Mouse (Mus musculus): ENCODE measurements around the gene Mid1. TPM values are rescaled to one million over a fixed set of nuclear protein-coding genes. Genes with fewer than 3 reads are reported as not detected.
"Not testable (repeated sequence)": the region's sequence is repeated elsewhere in the genome, so short reads cannot be mapped to it uniquely, and the experiment has no call there.

Gene Mid1
- total RNA-seq, 1 experiment: 201 TPM

DNA sequence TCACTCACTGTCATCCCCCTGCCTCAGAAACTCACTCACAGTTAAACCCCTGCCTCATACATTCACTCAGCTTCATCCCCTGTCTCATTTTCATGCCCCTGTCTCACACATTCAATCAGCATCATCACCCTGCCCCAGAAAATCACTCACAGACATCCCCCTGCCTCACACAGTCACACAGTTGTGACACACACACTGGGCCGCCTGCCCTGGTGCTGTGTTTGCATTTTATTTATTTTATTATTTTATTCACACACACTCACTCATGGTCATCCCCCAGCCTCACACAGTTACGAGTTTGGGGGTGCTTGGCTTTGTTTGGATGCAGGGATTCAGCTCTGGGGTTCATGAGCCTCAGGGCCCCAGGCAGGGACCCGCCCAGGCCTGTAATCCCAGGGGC is 323.6 kb downstream of the Mid1 start:
- Histone ChIP-seq H3K4me1 (ENCODE audit: control insufficient read depth in 2 of 2, insufficient read depth in 2 of 2, low read length in 2 of 2, poor library complexity in 1 of 2) (peaks cover 12 to 19% of the 10 kb centered on the region in 2 experiments), H3K27ac (ENCODE audit: insufficient read depth, low read depth, low read length, poor library complexity, severe bottlenecking) (peak overlapping the region; percentile 68), H3K9ac (ENCODE audit: insufficient read depth, low read depth, low read length, poor library complexity, severe bottlenecking) (peak overlapping the region; percentile 51), H3K36me3 (ENCODE audit: control insufficient read depth, insufficient read depth, low read length, poor library complexity, severe bottlenecking) (peaks cover 16% of the 10 kb centered on the region)
- H3K4me3 ChIP-seq (ENCODE audit: insufficient read depth in 1 of 2, low read depth in 1 of 2, low read length in 2 of 2, poor library complexity in 1 of 2, severe bottlenecking in 1 of 2); H3K9me3 ChIP-seq (ENCODE audit: control insufficient read depth, insufficient read depth, low read depth, low read length); in situ Hi-C loops (cut with MboI; ENCODE audit: low sequenced_read_pairs in 2 of 2, unreplicated experiment in 2 of 2): not testable (repeated sequence)
- DNase-seq (ENCODE audit: low read depth, low spot score): peak; percentile 70

DNA sequence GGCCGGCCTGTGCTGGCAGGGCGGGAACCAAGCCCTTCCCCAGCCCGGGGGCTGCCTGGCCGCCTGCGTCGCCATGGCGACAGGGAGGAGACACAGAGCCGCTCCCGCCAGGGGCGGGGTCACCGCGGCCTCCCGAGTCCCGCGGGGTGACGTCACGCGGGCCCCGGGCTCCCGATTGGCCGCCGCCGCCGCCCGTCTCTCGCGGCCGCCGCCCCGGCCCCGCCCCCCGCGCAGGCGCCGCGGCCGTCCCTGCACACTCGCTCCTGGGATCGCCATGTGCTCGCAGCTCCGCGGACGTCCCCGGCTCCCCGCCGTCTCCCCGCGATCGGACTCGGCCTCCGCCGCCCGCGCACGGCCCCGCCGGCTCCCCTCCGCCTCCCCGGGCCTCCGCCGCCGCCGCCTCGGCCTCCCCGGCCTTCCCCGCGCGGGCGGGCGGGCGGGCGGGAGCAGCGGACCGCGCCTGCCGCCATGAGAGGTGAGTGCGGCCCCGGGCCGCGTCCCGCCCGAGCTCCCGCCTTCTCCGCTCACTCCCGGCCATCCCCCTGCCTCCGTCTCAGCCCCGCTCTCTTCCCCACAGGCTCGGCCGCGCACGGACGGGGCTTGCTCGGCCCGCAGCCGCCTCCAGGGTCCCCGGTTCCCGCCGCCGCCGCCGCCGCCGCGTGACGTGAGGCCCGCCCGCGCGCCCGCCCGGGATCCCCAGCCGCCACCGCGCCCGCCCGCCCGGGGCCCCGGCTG is 324.2 kb downstream of the Mid1 start, which contains the start of gene Gm21887:
TSS of gene Gm21887 (plus strand) at position 644 of the 735 bp plus-strand sequence.
- H3K4me3 ChIP-seq (ENCODE audit: insufficient read depth in 1 of 2, low read depth in 1 of 2, low read length in 2 of 2, poor library complexity in 1 of 2, severe bottlenecking in 1 of 2): peak within 1 kb of the TSS; percentile 61 to 70
- peak within 1 kb of the TSS; percentile 89 for H3K9ac ChIP-seq (ENCODE audit: insufficient read depth, low read depth, low read length, poor library complexity, severe bottlenecking)
- peaks cover 17% of the 10 kb centered on the region for H3K36me3 ChIP-seq (ENCODE audit: control insufficient read depth, insufficient read depth, low read length, poor library complexity, severe bottlenecking)
- DNase-seq (ENCODE audit: low read depth, low spot score): peak; percentile 100
- H3K9me3 ChIP-seq (ENCODE audit: control insufficient read depth, insufficient read depth, low read depth, low read length); in situ Hi-C loops (cut with MboI; ENCODE audit: low sequenced_read_pairs in 2 of 2, unreplicated experiment in 2 of 2): not testable (repeated sequence)
- peaks cover 11 to 18% of the 10 kb centered on the region in 2 experiments for H3K4me1 ChIP-seq (ENCODE audit: control insufficient read depth in 2 of 2, insufficient read depth in 2 of 2, low read length in 2 of 2, poor library complexity in 1 of 2)
- peak within 1 kb of the TSS; percentile 96 for H3K27ac ChIP-seq (ENCODE audit: insufficient read depth, low read depth, low read length, poor library complexity, severe bottlenecking)

DNA sequence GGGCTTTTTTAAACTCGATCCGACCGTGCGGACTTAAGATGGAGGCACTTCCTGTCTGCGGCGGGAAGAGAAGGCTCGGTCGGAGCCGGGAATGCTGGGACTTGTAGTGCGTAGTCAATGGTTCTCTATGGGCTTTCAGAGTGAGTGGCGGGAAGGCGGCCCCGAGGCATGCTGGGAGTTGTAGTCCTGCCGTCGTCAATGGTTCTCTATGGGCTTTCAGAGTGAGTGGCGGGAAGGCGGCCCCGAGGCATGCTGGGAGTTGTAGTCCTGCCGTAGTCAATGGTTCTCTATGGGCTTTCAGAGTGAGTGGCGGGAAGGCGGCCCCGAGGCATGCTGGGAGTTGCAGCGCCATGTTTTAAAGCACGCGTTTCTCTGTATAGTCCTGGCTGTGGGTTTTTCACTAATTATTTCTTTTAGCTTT is 324.8 kb downstream of the Mid1 start:
- H3K9me3 ChIP-seq (ENCODE audit: control insufficient read depth, insufficient read depth, low read depth, low read length); in situ Hi-C loops (cut with MboI; ENCODE audit: low sequenced_read_pairs in 2 of 2, unreplicated experiment in 2 of 2): not testable (repeated sequence)
- Histone ChIP-seq H3K9ac (ENCODE audit: insufficient read depth, low read depth, low read length, poor library complexity, severe bottlenecking) (peak overlapping the region; percentile 89), H3K27ac (ENCODE audit: insufficient read depth, low read depth, low read length, poor library complexity, severe bottlenecking) (peak overlapping the region; percentile 96), H3K4me3 (ENCODE audit: insufficient read depth in 1 of 2, low read depth in 1 of 2, low read length in 2 of 2, poor library complexity in 1 of 2, severe bottlenecking in 1 of 2) (peak overlapping the region; percentile 61 to 70), H3K36me3 (ENCODE audit: control insufficient read depth, insufficient read depth, low read length, poor library complexity, severe bottlenecking) (peaks cover 19% of the 10 kb centered on the region), H3K4me1 (ENCODE audit: control insufficient read depth in 2 of 2, insufficient read depth in 2 of 2, low read length in 2 of 2, poor library complexity in 1 of 2) (peaks cover 9 to 14% of the 10 kb centered on the region in 2 experiments)
- peak; percentile 100 for DNase-seq (ENCODE audit: low read depth, low spot score)

DNA sequence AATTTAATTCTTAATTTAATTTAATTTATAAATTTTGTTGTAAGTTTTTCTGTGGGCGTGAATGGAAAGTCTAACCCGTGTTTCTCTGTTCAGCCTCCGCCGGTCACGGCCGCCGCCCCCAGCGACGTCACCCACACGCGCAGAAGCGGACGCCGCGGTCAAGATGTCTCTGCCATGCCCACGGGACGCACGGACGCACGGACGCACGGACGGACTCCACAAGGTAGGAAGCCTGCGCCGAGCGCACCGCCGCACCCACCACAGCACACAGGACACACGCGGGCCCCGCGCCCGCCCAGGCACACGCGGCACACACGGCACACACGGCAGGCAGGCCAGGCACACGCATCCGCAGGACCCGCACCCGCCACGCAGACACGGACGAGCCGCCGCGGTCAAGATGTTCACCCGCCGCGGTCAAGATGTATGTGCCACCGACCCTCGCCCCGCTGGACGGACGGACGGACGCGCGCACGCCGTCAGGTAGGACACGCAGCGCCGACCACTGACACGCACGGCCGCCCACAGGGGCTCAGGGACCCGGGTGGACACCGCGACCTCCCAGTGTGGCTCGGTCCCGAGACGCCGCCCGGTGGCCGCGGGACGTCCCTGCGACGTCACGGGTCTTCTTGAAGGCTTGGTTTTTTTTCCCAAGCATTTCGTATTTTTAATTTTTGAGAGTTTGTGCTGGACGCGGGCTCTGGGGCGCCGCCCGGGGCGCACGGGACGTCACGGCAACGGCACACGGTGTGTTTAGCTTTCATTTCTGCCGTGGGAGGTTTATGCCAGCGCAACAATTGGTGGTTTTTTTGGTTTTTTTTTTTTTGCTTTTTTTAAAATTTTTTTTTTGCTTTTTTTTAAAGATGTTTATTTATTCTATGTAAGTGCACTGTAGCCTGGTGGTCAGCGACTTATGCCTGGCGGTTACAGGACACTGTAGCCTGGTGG is 325.9 kb downstream of the Mid1 start:
- Histone ChIP-seq H3K27ac (ENCODE audit: insufficient read depth, low read depth, low read length, poor library complexity, severe bottlenecking) (peak overlapping the region; percentile 72), H3K9ac (ENCODE audit: insufficient read depth, low read depth, low read length, poor library complexity, severe bottlenecking) (peak overlapping the region; percentile 75), H3K4me3 (ENCODE audit: insufficient read depth in 1 of 2, low read depth in 1 of 2, low read length in 2 of 2, poor library complexity in 1 of 2, severe bottlenecking in 1 of 2) (peak overlapping the region; percentile 58 to 61), H3K4me1 (ENCODE audit: control insufficient read depth in 2 of 2, insufficient read depth in 2 of 2, low read length in 2 of 2, poor library complexity in 1 of 2) (peaks cover 9 to 14% of the 10 kb centered on the region in 2 experiments), H3K36me3 (ENCODE audit: control insufficient read depth, insufficient read depth, low read length, poor library complexity, severe bottlenecking) (peaks cover 19% of the 10 kb centered on the region)
- peak; percentile 86 for DNase-seq (ENCODE audit: low read depth, low spot score)
- H3K9me3 ChIP-seq (ENCODE audit: control insufficient read depth, insufficient read depth, low read depth, low read length); in situ Hi-C loops (cut with MboI; ENCODE audit: low sequenced_read_pairs in 2 of 2, unreplicated experiment in 2 of 2): not testable (repeated sequence)

DNA sequence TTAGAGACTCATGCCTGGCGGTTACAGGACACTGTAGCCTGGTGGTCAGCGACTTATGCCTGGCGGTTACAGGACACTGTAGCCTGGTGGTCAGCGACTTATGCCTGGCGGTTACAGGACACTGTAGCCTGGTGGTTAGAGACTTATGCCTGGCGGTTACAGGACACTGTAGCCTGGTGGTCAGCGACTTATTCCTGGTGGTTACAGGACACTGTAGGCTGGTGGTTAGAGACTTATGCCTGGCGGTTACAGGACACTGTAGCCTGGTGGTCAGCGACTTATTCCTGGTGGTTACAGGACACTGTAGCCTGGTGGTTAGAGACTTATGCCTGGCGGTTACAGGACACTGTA is 326.5 kb downstream of the Mid1 start:
- H3K36me3 ChIP-seq (ENCODE audit: control insufficient read depth, insufficient read depth, low read length, poor library complexity, severe bottlenecking): peaks cover 21% of the 10 kb centered on the region
- DNase-seq (ENCODE audit: low read depth, low spot score); in situ Hi-C loops (cut with MboI; ENCODE audit: low sequenced_read_pairs in 2 of 2, unreplicated experiment in 2 of 2); H3K9ac ChIP-seq (ENCODE audit: insufficient read depth, low read depth, low read length, poor library complexity, severe bottlenecking); H3K27ac ChIP-seq (ENCODE audit: insufficient read depth, low read depth, low read length, poor library complexity, severe bottlenecking); H3K9me3 ChIP-seq (ENCODE audit: control insufficient read depth, insufficient read depth, low read depth, low read length): not testable (repeated sequence)
- peaks cover 9 to 14% of the 10 kb centered on the region in 2 experiments for H3K4me1 ChIP-seq (ENCODE audit: control insufficient read depth in 2 of 2, insufficient read depth in 2 of 2, low read length in 2 of 2, poor library complexity in 1 of 2)
- H3K4me3 ChIP-seq (ENCODE audit: insufficient read depth in 1 of 2, low read depth in 1 of 2, low read length in 2 of 2, poor library complexity in 1 of 2, severe bottlenecking in 1 of 2): peak overlapping the region; percentile 58 to 61; a peak in 3 of 4 replicates

DNA sequence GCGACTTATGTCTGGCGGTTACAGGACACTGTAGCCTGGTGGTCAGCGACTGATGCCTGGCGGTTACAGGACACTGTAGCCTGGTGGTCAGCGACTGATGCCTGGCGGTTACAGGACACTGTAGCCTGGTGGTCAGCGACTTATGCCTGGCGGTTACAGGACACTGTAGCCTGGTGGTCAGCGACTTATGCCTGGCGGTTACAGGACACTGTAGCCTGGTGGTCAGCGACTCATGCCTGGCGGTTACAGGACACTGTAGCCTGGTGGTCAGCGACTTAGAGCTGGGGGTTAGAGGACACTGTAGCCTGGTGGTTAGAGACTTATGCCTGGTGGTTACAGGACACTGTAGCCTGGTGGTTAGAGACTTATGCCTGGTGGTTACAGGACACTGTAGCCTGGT is 328.4 kb downstream of the Mid1 start:
- DNase-seq (ENCODE audit: low read depth, low spot score); H3K27ac ChIP-seq (ENCODE audit: insufficient read depth, low read depth, low read length, poor library complexity, severe bottlenecking); H3K4me3 ChIP-seq (ENCODE audit: insufficient read depth in 1 of 2, low read depth in 1 of 2, low read length in 2 of 2, poor library complexity in 1 of 2, severe bottlenecking in 1 of 2); H3K9ac ChIP-seq (ENCODE audit: insufficient read depth, low read depth, low read length, poor library complexity, severe bottlenecking); H3K9me3 ChIP-seq (ENCODE audit: control insufficient read depth, insufficient read depth, low read depth, low read length); H3K4me1 ChIP-seq (ENCODE audit: control insufficient read depth in 2 of 2, insufficient read depth in 2 of 2, low read length in 2 of 2, poor library complexity in 1 of 2); in situ Hi-C loops (cut with MboI; ENCODE audit: low sequenced_read_pairs in 2 of 2, unreplicated experiment in 2 of 2): not testable (repeated sequence)
- peaks cover 36% of the 10 kb centered on the region for H3K36me3 ChIP-seq (ENCODE audit: control insufficient read depth, insufficient read depth, low read length, poor library complexity, severe bottlenecking)

DNA sequence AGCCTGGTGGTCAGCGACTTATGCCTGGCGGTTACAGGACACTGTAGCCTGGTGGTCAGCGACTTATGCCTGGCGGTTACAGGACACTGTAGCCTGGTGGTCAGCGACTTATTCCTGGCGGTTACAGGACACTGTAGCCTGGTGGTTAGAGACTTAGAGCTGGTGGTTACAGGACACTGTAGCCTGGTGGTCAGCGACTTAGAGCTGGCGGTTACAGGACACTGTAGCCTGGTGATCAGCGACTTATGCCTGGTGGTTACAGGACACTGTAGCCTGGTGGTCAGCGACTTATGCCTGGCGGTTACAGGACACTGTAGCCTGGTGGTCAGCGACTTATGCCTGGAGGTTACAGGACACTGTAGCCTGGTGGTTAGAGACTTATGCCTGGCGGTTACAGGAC is 329.0 kb downstream of the Mid1 start:
- DNase-seq (ENCODE audit: low read depth, low spot score); H3K4me1 ChIP-seq (ENCODE audit: control insufficient read depth in 2 of 2, insufficient read depth in 2 of 2, low read length in 2 of 2, poor library complexity in 1 of 2); H3K27ac ChIP-seq (ENCODE audit: insufficient read depth, low read depth, low read length, poor library complexity, severe bottlenecking); H3K9me3 ChIP-seq (ENCODE audit: control insufficient read depth, insufficient read depth, low read depth, low read length); H3K9ac ChIP-seq (ENCODE audit: insufficient read depth, low read depth, low read length, poor library complexity, severe bottlenecking); in situ Hi-C loops (cut with MboI; ENCODE audit: low sequenced_read_pairs in 2 of 2, unreplicated experiment in 2 of 2): not testable (repeated sequence)
- Histone ChIP-seq H3K4me3 (ENCODE audit: insufficient read depth in 1 of 2, low read depth in 1 of 2, low read length in 2 of 2, poor library complexity in 1 of 2, severe bottlenecking in 1 of 2) (peak overlapping the region in 1 of 2 experiments; percentile 12; a peak in 1 of 4 replicates), H3K36me3 (ENCODE audit: control insufficient read depth, insufficient read depth, low read length, poor library complexity, severe bottlenecking) (peaks cover 42% of the 10 kb centered on the region)

DNA sequence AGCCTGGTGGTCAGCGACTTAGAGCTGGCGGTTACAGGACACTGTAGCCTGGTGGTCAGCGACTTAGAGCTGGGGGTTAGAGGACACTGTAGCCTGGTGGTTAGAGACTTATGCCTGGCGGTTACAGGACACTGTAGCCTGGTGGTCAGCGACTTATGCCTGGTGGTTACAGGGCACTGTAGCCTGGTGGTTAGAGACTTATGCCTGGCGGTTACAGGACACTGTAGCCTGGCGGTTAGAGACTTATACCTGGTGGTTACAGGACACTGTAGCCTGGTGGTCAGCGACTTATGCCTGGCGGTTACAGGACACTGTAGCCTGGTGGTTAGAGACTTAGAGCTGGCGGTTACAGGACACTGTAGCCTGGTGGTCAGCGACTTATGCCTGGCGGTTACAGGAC is 330.9 kb downstream of the Mid1 start:
- in situ Hi-C loops (cut with MboI; ENCODE audit: low sequenced_read_pairs in 2 of 2, unreplicated experiment in 2 of 2); H3K9me3 ChIP-seq (ENCODE audit: control insufficient read depth, insufficient read depth, low read depth, low read length); H3K4me1 ChIP-seq (ENCODE audit: control insufficient read depth in 2 of 2, insufficient read depth in 2 of 2, low read length in 2 of 2, poor library complexity in 1 of 2); H3K27ac ChIP-seq (ENCODE audit: insufficient read depth, low read depth, low read length, poor library complexity, severe bottlenecking); H3K9ac ChIP-seq (ENCODE audit: insufficient read depth, low read depth, low read length, poor library complexity, severe bottlenecking); H3K4me3 ChIP-seq (ENCODE audit: insufficient read depth in 1 of 2, low read depth in 1 of 2, low read length in 2 of 2, poor library complexity in 1 of 2, severe bottlenecking in 1 of 2); DNase-seq (ENCODE audit: low read depth, low spot score): not testable (repeated sequence)
- peaks cover 48% of the 10 kb centered on the region for H3K36me3 ChIP-seq (ENCODE audit: control insufficient read depth, insufficient read depth, low read length, poor library complexity, severe bottlenecking)
